Mouse (Mus musculus) testis, adult 2 months (tissue): Measurements from ENCODE around the gene Tjp3.

Source experiments
- CTCF ChIP-seq: fragments of 200-500 bp; IDR thresholded peaks from 2 replicates; pipeline ENCODE4 v1.5.1; 2012; ENCODE audit warnings: low read depth, mild to moderate bottlenecking, inconsistent platforms, low read length, moderate library complexity; ENCODE audit not compliant: control insufficient read depth, insufficient read depth, insufficient replicate concordance
- POLR2A ChIP-seq: fragments of 200-500 bp; IDR thresholded peaks from 2 replicates; pipeline ENCODE4 v1.6.1; 2012; ENCODE audit warnings: low read depth, mild to moderate bottlenecking, inconsistent platforms, low read length, moderate library complexity; ENCODE audit not compliant: control insufficient read depth

DNA sequence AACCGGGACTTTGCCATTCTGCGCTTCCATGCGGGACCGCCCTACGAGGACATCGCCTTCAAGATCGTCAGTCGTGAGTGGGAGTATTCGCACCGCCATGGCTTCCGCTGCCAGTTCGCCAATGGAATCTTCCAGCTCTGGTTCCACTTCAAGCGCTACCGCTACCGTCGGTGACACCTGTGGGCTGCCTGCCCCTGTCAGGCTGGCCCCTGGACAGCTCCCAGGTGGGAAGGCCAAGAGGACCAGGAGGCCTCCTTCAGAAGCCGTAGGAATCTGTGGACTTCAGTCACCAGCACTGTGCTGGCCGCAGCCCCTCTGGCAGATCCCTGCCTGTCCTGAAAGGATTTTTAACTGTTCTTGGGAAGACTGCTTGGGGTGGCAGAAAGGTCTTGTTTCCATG lies 34.4 kb upstream of the Tjp3 start:
- TF ChIP-seq CTCF (no peak), POLR2A (no peak)
